Mouse (Mus musculus) T-helper 17 cell (primary cell): ENCODE data around the gene Kbtbd13.

Experiments
- in situ Hi-C, 2 experiments: fragments of 300-600 bp; cut with MboI, MseI; formaldehyde crosslinking; loops; 1 replicate in 1 of 2; 2 replicates in 1 of 2; pipeline ENCODE4 v1.15.1; 2025; ENCODE audit warnings: high pct_unique_total_duplicates in 2 of 2

Kbtbd13 gene

GRCm38 (mm10) chr9:65391613-65391964 lies at the start of gene Kbtbd13:
Gene Kbtbd13 (minus strand): TSS chr9:65391652.
- in situ Hi-C loops: no loop called here

DNA sequence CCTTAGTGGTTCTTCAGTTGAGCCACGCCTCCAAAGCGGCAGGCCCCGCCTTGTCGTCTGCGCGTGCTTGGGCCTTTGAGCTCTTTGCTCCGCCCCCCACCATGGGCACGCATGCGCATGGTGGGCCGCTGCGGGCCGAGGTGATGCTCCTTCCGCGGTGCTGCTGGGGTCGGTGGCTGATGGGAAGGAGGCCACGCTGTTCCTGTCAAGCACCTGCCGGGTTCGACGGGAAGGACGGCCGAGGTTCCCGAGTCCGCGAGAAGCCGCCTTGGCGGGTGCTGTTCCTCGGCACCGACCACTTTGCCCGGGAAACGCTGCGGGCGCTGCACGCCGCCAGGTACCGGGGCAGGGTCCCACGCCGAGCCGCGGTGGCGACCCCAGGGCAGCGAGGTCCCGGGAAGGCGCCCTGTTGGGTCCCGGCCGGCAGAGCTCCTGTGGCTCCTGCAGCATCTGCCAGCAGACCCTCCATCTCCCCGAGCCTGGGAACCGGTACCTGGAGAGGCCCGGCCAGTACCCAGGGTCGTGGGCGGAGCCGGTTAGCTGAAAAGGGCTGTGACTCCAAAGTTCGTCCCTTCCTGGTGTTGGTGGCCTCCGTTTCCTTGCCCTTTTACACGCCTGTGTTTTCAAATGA lies 44.3 kb upstream of the Kbtbd13 start, which contains the start of gene Mtfmt:
Gene Mtfmt, plus strand, starts transcription at position 112 of the 631 bp plus-strand sequence.
- in situ Hi-C loops: no loop called here

DNA sequence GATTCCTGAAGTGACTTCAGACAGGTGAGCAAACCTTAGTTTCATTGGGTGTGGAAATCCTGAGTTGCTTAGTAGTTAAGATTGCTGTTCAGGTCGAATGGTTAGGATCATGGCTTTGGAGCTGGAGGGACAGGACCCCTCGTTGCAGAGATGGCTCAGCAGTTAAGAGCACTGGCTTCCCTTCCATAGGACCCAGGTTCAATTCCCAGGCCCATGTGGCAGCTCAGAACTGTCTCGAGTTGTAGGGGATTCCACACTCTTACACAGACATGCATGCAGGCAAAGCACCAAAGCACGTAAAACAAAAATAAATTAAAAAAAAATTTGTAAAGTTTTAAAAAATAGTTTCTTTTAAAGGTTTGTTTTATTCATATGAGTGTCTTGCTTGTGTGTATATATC lies 43.8 kb upstream of the Kbtbd13 start:
- in situ Hi-C loops: no loop called here

- in situ Hi-C loops: no loop called here
Measured at GRCm38 (mm10) chr9:65434140-65434539, 42.7 kb upstream of the Kbtbd13 start.

GRCm38 (mm10) chr9:65432236-65432635 lies 40.8 kb upstream of the Kbtbd13 start:
- in situ Hi-C loops: no loop called here

DNA sequence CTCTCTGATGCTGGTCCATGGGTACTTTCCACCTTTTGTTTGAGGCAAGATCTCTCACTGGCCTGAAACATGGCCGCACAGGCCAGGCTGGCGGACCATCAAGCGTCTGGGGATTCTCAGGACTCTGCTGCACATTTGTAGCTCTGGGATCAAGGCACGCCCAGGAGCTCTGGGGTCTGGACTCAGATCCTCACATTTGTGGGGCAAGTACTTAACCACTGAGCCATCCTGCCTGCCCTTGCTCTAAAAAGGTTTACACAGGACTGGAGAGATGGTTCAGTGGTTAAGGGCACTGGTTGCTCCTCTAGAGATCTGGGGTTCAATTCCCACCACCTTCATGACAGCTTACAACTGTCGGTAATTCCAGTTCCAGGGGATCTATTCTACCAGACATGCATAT lies 39.5 kb upstream of the Kbtbd13 start:
- in situ Hi-C loops: no loop called here

DNA sequence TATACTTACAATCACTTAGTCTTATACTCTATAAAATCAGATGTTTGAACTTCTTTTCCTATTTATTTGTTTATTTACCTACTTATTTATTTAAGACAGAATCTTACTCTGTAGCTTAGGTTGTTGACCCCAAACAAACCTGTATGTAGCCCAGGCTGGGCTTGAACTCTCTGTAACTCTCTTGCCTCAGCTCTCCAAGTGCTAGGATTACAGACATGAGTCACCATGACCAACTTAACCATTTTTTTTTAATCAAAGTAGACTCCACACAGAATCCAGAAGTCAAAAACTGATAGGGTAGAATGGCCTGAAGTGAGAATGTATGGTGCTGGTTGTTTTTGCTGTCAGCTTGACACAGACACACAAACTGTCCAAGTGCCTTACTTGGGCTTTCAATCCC lies 38.9 kb upstream of the Kbtbd13 start:
- in situ Hi-C loops: no loop called here

GRCm38 (mm10) chr9:65428003-65428402 lies 36.6 kb upstream of the Kbtbd13 start:
- in situ Hi-C loops: no loop called here

DNA sequence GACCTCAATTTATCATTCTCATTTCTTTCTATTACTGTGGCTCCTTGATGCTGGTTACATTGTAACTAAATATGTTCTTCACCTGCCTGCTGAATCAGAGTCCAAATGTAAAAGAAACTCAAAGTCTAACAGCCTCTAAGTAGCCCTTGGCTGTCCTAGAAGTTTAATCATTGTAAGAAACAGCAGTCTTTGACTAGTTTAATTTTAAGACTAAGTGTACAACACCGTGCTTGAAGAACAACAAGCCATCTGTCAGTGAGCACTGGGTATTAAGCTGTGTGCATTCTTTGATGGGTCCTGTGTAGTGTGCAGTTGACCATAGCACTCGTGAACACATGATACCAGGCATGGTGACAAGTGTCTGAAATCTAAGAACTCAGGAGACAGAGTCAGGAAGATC lies 36.1 kb upstream of the Kbtbd13 start:
- in situ Hi-C loops: no loop called here

GRCm38 (mm10) chr9:65424393-65424792 lies 32.9 kb upstream of the Kbtbd13 start:
- in situ Hi-C loops: no loop called here

- in situ Hi-C loops: no loop called here
Measured at GRCm38 (mm10) chr9:65422760-65423501, 31.5 kb upstream of the Kbtbd13 start, which contains the start of gene Slc51b. Gene Slc51b (minus strand): TSS chr9:65422955.

DNA sequence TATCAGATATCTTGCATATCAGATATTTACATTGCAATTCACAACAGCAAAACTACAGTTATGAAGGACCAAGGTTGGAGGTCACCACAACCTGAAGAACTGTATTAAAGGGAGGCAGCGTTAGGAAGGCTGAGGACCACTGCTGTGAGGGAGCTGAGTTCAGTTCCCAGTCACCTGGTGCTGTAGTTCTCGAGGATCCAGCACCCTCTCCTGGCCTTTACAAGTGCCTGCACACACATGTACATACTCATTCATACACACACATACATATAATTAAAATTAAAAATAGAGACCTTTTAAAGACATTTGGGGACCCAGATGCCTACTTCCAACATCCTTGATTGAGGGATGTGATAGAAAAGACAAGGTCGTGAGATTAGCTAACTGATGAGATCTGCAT lies 28.2 kb upstream of the Kbtbd13 start:
- in situ Hi-C loops: no loop called here

GRCm38 (mm10) chr9:65417738-65418137 lies 26.3 kb upstream of the Kbtbd13 start:
- in situ Hi-C loops: no loop called here

DNA sequence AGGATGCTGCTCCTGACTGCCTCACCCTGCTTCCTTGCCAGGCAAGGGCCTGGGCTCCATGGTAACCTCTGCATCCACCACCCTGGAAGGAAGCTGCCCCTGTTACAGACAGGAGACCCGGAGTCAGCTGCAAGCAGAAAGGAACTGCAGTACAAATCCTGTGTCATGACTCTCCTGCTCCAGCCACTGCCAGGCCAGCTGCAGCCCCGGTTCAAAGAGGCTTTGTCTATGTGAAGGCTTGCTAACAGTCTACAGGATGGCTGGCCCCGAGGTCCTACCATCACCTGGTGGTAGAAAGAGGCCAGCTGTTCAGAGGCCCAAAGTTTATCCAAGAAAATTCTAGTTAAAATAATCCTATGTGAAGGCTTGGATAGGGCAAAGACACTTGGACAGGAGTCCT lies 19.9 kb upstream of the Kbtbd13 start:
- in situ Hi-C loops: no loop called here

- in situ Hi-C loops: no loop called here
Measured at GRCm38 (mm10) chr9:65410378-65410777, 18.9 kb upstream of the Kbtbd13 start.

DNA sequence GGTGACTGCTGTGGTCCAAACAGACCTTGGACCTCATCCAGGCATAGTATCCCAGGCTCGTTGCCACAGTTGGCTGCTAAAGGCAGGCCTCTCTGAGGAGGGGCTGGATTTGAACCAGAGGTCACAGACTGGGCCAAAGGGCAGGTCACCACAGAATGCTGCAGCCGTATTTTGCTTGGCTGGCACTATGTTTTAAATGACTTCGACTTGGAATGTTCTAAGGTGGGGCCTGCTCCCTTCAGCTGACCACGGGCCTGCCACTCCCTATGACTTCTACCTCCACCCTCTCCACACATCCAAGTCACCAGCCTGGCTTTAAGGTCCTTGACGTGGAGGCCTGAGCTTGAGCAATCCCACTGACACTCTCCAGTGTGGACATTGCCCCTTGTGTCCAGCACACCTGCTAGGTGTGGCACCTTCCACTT lies 17.4 kb upstream of the Kbtbd13 start:
- in situ Hi-C loops: no loop called here

DNA sequence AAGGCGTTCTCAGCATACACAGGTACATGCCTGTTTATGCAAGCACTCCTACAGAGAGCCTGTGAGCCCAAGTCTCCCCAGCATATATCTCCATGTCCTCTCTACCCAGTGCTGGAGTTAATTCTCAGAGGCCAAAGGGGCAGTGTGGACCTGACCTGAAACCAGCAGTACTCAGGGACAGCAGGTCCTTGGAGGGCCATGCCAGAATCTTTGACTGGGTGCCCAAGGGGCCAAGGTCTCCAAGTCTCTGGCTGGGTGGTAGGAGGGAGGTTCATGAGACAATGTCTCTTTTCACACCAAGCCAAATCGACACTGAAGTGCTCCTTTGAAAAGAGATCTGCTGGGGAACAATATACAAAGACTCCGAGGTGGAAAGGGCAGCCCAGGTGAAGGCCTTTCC lies 16.4 kb upstream of the Kbtbd13 start:
- in situ Hi-C loops: no loop called here

- in situ Hi-C loops: no loop called here
Measured at GRCm38 (mm10) chr9:65407327-65407726, 15.9 kb upstream of the Kbtbd13 start.

DNA sequence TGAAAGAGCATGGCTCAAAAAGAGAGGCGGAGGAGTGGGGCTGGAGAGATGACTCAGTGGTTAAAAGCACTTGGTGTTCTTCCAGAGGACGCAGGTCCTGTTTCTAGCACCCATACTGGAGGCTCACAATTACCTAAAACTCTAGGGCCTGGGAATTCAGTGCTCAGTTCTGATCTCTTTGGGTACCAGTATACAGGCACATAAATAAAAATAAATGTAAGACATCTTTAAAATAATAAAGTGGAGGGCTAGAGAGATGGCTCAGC lies 13.7 kb upstream of the Kbtbd13 start:
- in situ Hi-C loops: no loop called here

DNA sequence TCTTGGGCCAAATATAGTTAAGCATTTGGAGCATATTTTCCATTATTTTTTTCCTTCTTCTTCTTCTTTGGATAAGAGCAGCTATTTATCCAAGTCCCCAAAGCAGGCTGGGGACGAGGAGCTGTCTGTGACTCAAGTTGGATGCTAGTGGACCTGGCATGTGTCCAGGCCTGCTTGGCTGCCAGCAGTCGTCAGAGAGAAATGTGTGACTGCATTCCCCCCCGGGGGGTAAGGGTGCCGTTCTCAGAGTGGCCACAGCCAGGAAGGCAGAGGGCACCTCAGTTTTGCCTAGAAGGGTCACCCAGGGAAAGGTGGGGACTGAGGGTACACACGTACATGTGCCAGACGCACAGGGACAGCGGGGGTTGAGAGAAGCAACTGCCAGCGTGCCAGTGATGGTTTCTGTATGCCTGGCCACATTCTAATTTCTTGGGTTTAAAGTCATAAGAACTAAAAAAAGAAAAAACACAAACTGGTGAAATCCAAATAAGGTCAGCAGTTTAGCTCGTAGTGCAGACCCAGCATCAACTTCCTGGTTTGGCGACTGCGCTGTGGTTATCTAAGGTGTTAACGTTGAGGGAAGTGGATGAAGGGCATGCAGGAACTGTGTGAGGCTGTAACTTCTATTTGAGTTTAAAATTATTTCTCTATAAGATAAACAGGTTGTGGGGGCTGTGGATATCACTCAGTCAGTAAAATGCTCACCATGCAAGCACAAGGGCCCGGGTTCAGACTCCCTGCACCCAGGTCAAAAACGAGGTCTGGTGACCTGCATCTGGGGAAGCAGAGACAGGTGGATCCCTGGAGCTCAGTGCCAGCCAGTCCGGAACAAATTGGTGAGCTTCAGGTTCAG lies 13.1 kb upstream of the Kbtbd13 start:
- in situ Hi-C loops: no loop called here

GRCm38 (mm10) chr9:65399934-65400333 lies 8.5 kb upstream of the Kbtbd13 start:
- in situ Hi-C loops: no loop called here

GRCm38 (mm10) chr9:65398279-65398678 lies 6.8 kb upstream of the Kbtbd13 start, which contains the start of gene Rasl12:
Gene Rasl12 (plus strand): TSS chr9:65398506.
- in situ Hi-C loops: no loop called here

- in situ Hi-C loops: no loop called here
Measured at GRCm38 (mm10) chr9:65394360-65394759, 2.9 kb upstream of the Kbtbd13 start.
